Mouse (Mus musculus) myocyte (in vitro differentiated cells): ENCODE data around the gene Plxdc1.

ENCODE experiments used
- CEBPB ChIP-seq: IDR thresholded peaks from 2 replicates; pipeline ENCODE4 v1.6.1; 2011; ENCODE audit warnings: mild to moderate bottlenecking, moderate library complexity; ENCODE audit not compliant: poor library complexity, insufficient read depth, severe bottlenecking
- E2F4 ChIP-seq: IDR thresholded peaks from one replicate; pipeline ENCODE4 v1.6.1; 2011; ENCODE audit warnings: mild to moderate bottlenecking, control low read depth, moderate library complexity; ENCODE audit not compliant: insufficient read depth
- MAX ChIP-seq: IDR thresholded peaks from one replicate; pipeline ENCODE4 v1.6.1; 2011; ENCODE audit warnings: low read depth, mild to moderate bottlenecking, control low read depth
- MYOD1 ChIP-seq, 3 experiments: IDR thresholded peaks; one replicate each; pipeline ENCODE4 v1.6.1; 2011; ENCODE audit warnings: control low read depth in 2 of 3, low read depth in 2 of 3, mild to moderate bottlenecking in 2 of 3, moderate library complexity in 1 of 3; ENCODE audit not compliant: insufficient read length in 2 of 3, control insufficient read depth in 1 of 3
- MYOG ChIP-seq, 3 experiments: IDR thresholded peaks; one replicate each; pipeline ENCODE4 v1.6.1; 2011; ENCODE audit warnings: control low read depth in 2 of 3, low read depth in 2 of 3, mild to moderate bottlenecking in 2 of 3; ENCODE audit not compliant: insufficient read length in 2 of 3, control insufficient read depth in 1 of 3, insufficient read depth in 1 of 3
- POLR2A ChIP-seq: IDR thresholded peaks from one replicate; pipeline ENCODE4 v1.6.1; 2011; ENCODE audit warnings: low read depth, mild to moderate bottlenecking, control low read depth, moderate library complexity; ENCODE audit not compliant: insufficient read length
- POLR2AphosphoS2 ChIP-seq: IDR thresholded peaks from one replicate; pipeline ENCODE4 v1.6.1; 2011; ENCODE audit warnings: low read depth, control low read depth; ENCODE audit not compliant: insufficient read length
- REST ChIP-seq: IDR thresholded peaks from one replicate; pipeline ENCODE4 v1.6.1; 2011; ENCODE audit warnings: mild to moderate bottlenecking, control low read depth, moderate library complexity; ENCODE audit not compliant: insufficient read depth, insufficient read length
- TCF12 ChIP-seq: IDR thresholded peaks from one replicate; pipeline ENCODE4 v1.6.1; 2011; ENCODE audit warnings: mild to moderate bottlenecking, control low read depth; ENCODE audit not compliant: poor library complexity, insufficient read depth, severe bottlenecking
- USF1 ChIP-seq: IDR thresholded peaks from one replicate; pipeline ENCODE4 v1.6.1; 2011; ENCODE audit warnings: low read depth, mild to moderate bottlenecking, control low read depth, moderate library complexity

DNA sequence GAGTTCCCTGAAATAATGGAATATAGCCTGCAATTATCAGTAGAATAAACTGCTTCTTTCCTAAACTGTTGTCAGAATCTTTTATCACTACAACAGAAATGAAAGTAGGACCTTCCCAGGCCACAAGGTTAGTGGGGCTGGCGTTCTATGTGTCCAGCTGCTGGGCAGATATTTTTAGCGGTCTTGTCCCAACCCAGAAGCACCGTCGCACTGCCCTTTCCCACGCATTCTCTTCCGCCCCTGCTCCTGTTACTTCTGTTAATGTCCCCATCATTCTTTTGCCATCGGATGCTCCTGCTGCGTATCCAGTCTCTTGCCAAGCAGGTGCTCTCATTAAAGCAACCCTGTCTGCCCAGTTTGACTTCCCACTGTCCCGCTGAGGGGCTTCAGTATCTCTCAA, 79.3 kb downstream of the Plxdc1 start:
- TF ChIP-seq USF1 (no peak), POLR2AphosphoS2 (no peak), POLR2A (no peak), E2F4 (no peak), MAX (no peak), MYOD1 (IDR thresholded peaks at IDR 0.05; ENCODE audit: control insufficient read depth in 1 of 3, insufficient read length in 2 of 3, low read depth in 2 of 3) (peak in 1 of 3 experiments; percentile 62), MYOG (IDR thresholded peaks at IDR 0.05; ENCODE audit: control insufficient read depth in 1 of 3, insufficient read depth in 1 of 3, insufficient read length in 2 of 3, low read depth in 2 of 3) (peak in 1 of 3 experiments; percentile 36), TCF12 (no peak), CEBPB (no peak), REST (no peak)
